Mouse (Mus musculus): ENCODE data around the gene Ang2. TPM values are rescaled to one million over a fixed set of nuclear protein-coding genes. Genes with fewer than 3 reads are reported as not detected.

Gene Ang2
- polyA plus RNA-seq, 1 experiment from 2014 or later = not detected

Other genes with a start within 250 kb of the Ang2 start
- 0.69 and 1.6 TPM in 2 replicates for gene Pnp2, start 243.2 kb downstream of the Ang2 start, polyA plus RNA-seq (2015; fragmentation: Nextera tagmentation; extraction: Ambion mirVana)
- 0.23 and 0.54 TPM in 2 replicates for gene Rnase10, start 191.4 kb downstream of the Ang2 start, polyA plus RNA-seq (2015; fragmentation: Nextera tagmentation; extraction: Ambion mirVana)
- gene Rnase9, start 157.3 kb downstream of the Ang2 start, polyA plus RNA-seq (2015; fragmentation: Nextera tagmentation; extraction: Ambion mirVana) = not detected in 2 replicates
- gene Rnase11, start 149.0 kb downstream of the Ang2 start, polyA plus RNA-seq (2015; fragmentation: Nextera tagmentation; extraction: Ambion mirVana) = not detected in 2 replicates
- gene Rnase12, start 141.5 kb downstream of the Ang2 start, polyA plus RNA-seq (2015; fragmentation: Nextera tagmentation; extraction: Ambion mirVana) = 0.45 TPM in 1 of 2 replicates, not detected in the other
- not detected in 2 replicates for gene Olfr750, start 124.7 kb downstream of the Ang2 start, polyA plus RNA-seq (2015; fragmentation: Nextera tagmentation; extraction: Ambion mirVana)
- 151 and 166 TPM in 2 replicates for gene Rnase4, start 108.1 kb downstream of the Ang2 start, polyA plus RNA-seq (2015; fragmentation: Nextera tagmentation; extraction: Ambion mirVana)
- 39.4 and 41.6 TPM in 2 replicates for gene Ang, start 108.0 kb downstream of the Ang2 start, polyA plus RNA-seq (2015; fragmentation: Nextera tagmentation; extraction: Ambion mirVana)
- gene Eddm3b, start 84.7 kb downstream of the Ang2 start, polyA plus RNA-seq (2015; fragmentation: Nextera tagmentation; extraction: Ambion mirVana) = not detected in 2 replicates
- 1.9 and 2.9 TPM in 2 replicates for gene Rnase6, start 75.2 kb downstream of the Ang2 start, polyA plus RNA-seq (2015; fragmentation: Nextera tagmentation; extraction: Ambion mirVana)
- 117 and 170 TPM in 2 replicates for gene Rnase1, start 52.4 kb downstream of the Ang2 start, polyA plus RNA-seq (2015; fragmentation: Nextera tagmentation; extraction: Ambion mirVana)
- not detected in 2 replicates for gene Rnase2b, start 36.9 kb downstream of the Ang2 start, polyA plus RNA-seq (2015; fragmentation: Nextera tagmentation; extraction: Ambion mirVana)
- gene Ear14, start 4.2 kb upstream of the Ang2 start, polyA plus RNA-seq (2015; fragmentation: Nextera tagmentation; extraction: Ambion mirVana) = not detected in 2 replicates
- gene Rnase2a, start 57.0 kb upstream of the Ang2 start, polyA plus RNA-seq (2015; fragmentation: Nextera tagmentation; extraction: Ambion mirVana) = not detected in 2 replicates
- not detected in 2 replicates for gene Gm7247, start 162.6 kb upstream of the Ang2 start, polyA plus RNA-seq (2015; fragmentation: Nextera tagmentation; extraction: Ambion mirVana)
- gene Vmn2r88, start 211.7 kb upstream of the Ang2 start, polyA plus RNA-seq (2015; fragmentation: Nextera tagmentation; extraction: Ambion mirVana) = not detected in 2 replicates